Mouse (Mus musculus) NIH3T3 (cell line): Measurements from ENCODE around the gene Tmc3.

ENCODE experiments used
- DNase-seq: peaks from one replicate; pipeline ENCODE4 v3.0.0-alpha.2; 2012; ENCODE audit warnings: low read depth

Tmc3 gene

DNA sequence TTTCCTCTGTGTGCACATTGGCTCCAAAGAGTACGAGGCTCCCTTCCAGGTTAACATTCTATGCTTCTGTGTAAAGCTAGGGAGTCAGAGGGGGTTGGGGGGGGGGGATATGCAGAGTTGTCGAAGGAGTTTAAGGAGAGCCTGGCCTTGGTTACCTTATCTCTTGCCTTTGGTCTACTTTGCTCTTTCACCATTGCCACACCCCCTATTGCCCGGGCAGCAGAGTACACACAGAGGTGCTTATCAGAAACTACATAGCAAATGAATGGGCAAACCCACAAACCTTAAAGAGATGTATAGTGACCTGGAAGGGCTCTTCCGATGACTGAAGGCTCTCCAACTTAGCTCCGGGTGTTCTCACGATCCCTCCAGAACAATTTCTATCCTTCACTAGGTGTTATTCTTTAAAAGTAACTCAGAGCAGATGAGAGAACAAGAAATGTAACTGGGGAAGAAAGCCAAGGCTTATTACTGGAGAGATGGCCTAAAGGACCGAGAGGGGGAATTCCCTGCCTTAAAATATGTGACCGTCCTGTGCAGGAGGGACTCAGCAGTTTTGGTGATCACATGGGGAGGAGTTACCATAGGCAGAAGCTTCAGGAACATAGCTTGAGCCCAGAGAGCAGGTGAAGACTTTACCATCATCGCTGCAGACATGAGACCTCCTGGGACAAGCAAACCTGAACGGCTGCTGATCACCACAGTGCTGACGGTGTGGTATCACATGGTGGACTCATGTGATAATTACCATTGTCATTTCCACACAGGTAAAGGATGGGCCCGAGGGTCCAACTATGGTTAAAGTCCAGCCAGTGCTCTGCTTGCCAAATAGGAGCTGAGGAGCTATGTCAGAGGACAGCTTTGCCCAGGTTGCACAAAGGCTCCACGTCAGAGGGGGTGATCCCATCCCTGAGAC lies 14.5 kb downstream of the Tmc3 start:
- no peak for DNase-seq

DNA sequence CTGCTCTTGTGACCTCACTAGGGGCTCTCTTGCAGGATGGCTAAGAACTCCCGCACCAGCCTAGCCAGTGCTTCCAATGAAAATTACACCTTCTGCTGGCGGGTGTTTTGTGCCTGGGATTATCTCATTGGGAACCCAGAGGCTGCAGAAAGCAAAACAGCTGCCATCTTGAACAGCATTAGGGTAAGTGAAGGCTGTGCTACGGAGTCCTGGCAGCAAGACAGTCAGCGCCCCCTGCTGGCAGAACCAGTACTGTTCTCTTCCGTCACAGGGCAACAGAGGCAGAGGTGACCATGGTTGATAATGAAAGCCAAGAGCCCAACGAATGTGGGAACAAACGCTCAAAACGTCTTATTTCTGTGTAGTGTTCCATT lies 15.2 kb downstream of the Tmc3 start:
- peak; percentile 39 for DNase-seq

DNA sequence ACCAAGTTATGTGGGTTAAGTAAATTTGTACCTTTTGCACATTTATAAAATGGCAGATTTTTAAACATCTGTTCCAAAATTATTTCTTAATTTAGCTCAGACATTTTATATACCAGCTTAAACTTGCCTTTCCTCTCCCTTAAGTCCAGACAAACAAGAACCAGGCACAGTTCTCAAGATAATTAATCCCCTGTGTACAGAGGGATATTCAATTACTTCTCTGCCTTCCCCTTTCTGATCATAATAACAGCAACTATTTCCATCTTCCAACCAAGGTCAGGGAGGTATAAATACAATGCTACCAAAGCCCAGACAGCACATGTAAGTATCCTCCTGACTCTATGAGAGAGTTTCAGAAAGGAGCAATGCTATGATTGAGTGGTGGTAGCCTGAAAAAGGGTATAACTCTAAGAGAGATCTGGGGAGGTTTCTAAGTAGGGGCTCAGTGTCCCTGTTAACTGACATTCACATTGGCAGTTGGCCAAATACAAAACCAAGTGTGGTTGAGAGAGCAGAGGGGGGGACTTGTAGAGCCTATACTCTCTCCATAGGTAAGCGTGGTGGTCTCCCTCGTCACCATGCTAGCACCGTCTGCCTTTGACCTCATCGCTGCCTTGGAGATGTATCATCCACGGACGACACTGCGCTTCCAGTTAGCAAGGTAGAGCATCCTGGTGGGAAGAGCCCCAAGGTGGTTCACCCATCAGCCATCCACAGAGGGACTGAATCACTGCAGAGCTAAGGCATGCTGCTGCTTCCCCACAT lies 19.6 kb downstream of the Tmc3 start:
- no peak for DNase-seq

DNA sequence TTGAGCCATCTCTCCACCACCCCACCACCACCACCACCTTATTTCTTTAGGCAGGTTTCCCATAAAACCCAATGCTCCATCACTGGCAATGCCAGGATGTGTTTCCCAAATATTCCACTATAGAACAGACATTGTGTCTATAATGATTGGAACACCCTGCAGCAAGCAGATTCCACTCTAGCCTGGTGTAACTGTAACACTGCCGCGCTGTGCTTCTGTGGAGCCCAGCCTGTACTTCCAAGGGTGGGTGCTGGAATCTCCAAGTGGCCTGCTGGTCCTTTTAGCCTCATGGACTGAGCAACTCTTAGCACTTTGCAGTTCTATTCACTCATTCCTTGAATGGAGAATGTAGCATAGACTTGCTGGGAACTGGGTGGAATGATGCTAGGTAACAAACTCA lies 22.1 kb downstream of the Tmc3 start:
- DNase-seq: no peak

DNA sequence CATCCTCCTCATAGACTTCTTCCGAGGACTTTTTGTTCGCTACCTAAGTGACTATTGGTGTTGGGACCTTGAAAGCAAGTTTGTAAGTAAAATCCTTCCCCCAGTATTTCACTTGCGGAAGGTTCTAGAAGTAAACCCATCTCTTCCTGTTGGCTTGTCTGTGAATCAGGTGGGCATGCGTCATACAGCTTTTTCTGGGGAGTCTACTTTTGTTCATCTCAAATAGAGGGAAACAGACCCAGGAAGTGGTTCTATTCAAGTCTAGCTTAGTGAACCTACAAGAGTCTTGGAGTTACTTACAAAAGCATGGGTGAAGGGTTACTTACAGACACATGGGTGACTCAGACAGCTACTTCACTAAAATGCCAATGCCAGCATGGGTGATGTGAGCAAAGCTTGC lies 25.2 kb downstream of the Tmc3 start:
- no peak for DNase-seq

DNA sequence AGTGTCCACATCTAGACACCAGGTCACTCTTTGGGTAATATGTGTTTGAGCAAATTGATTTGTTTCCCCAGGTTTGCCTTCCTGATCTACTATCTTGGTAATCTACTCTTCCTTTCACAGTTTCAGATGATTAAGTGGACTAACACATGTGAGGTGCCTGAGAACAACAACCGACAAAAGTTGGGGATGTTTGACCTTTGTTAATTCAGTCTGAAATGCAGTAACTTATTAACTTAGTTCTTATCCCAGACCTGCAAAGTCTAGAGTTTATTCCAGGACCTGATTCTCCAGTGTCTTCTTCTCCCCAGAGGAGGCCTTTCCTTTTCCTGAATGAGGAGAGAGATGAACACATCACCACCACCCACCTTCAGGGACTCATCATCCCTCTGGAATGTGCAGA lies 27.2 kb downstream of the Tmc3 start:
- no peak for DNase-seq

DNA sequence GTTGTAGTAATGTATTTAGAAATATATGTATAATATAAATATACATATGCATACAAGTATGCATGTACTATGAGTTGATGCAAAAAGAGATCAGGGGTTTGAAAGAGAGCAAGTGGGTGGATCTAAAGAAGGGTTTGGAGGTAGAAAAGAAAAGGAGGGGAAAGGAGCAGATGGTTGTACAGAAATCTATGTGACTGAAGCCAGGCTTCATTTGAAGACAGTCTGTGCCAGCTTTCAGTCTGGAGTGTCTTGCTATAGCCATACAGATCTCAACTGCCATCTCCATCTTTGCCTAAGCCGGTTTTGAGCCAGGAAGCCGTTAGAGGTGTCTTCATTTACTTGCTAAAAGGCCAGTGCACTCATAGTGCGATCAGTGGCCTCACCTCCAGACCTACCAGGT lies 30.5 kb downstream of the Tmc3 start:
- DNase-seq: no peak

DNA sequence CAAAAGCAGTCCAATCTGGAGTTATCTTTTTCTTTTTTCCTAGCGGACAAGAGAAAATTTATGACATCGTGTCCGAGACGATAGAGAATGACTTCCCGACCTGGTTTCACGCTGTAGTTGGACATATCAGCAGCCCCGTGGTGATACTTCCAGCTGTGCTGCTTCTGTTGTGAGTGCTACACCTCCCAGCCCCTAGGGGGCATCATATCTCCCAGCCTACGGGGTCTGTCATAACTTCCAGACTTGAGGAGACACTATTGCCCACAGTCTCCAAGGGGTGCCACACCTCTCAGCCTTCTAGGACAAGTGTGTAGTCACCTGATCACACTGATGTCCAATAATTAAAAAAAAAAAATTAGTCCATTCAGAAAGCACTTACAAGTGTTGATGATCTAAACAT lies 31.1 kb downstream of the Tmc3 start:
- no peak for DNase-seq

DNA sequence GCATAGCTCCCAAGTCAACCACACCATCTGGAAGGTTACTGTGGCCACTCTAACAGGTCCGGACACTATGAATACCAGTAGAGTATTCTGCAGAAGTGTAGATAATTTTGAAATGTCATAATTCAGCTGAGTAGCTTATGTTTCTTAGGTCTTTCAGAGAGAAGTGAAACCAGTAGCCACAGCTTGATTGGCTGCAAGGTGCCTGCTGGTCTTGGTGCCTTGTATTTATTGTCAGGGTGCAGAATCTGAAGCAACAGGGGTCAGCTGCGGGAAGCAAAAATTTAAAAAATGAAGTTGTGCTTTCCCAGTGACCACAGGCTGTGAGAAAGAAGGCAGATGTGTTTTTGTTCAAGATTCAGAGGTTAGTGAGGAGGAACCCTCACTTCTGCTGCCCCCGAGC lies 31.5 kb downstream of the Tmc3 start:
- DNase-seq: peak; percentile 13

DNA sequence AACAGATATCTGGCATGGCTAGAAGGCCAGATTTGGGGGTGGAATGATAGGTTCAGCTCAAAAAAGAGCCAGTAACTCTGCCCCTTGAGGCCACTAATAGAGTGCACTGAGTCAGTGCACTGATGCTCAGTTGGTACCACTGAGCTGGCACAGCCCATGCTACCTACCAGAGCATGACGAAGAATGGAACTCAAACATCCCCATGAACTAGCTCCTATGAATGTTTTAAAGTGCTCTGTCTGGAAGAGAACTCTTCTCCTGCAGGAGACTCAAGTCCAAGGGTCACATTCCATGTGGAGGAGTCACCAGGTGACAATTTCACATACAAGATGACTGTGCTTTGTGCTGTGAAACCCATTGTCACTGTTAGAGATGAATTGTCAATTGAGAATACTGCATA lies 34.0 kb downstream of the Tmc3 start:
- no peak for DNase-seq

DNA sequence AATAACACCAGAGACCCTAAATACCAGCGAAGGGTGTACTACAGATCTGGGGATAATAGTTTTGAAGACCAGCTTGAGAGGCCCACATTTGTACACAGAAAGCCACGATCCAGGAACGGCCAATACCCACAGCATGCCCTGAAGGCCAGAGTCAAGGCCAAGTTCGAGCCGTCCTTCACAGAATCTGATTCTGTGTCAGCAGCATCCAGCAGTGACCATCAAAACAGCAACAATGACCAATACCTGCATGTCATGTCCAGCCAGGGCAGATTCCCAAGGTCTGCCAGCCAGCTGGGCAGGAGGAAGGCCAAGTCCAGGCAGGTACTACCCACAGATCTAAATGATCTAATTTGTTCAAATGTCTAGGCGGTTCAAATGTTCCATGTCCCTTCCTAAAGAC lies 37.9 kb downstream of the Tmc3 start:
- DNase-seq: no peak

DNA sequence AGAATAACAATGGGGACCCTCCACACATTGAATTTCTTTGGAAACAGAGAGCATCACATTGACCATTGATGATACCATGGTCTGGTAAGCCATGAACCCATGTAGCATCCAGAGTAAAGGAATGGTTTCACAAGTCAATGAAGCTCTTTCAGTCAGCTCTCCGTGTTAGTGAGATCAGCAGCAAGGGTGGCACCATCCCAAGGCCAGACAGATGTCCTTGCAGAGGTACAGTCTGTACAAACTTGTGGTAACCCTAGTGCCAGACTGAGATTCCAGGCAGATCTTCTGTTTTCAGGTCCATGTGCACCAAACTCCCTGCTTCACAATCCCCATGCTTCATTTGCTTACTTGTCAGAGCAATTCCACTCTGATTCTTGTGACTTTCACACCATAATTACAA lies 39.3 kb downstream of the Tmc3 start:
- DNase-seq: no peak

DNA sequence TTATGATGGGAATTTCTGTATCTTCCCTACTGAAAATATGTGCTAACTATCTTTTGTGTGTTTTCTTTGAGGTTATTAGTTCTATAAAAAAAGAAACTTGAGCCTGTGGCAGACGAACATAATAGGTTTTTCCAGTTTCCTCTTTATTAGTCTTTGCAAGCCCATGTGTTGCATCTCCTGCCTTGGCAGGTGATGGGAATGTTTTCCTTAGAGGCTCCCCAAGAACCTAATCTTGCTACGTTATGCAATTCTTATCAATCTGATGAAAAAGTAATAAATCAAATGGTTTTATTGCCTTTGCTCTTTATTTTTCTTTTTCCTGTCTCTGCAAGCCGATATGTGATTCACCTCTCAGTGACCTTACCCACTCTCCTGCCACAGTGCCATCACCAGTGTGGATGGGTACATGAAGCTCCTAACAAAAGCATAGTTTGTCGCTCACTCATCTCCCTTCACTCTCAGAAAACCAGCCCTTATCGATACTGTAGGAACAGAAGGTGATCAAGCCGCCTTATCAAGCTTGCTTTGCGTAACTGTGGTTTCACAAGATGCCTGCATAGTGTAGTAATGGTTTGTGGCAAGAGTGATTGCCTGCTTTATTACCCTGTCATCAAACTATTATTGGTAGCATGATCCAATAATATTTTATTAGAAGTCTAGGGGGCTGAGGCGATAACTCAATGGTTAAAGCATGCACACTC lies 42.0 kb downstream of the Tmc3 start:
- DNase-seq: peak; percentile 48

DNA sequence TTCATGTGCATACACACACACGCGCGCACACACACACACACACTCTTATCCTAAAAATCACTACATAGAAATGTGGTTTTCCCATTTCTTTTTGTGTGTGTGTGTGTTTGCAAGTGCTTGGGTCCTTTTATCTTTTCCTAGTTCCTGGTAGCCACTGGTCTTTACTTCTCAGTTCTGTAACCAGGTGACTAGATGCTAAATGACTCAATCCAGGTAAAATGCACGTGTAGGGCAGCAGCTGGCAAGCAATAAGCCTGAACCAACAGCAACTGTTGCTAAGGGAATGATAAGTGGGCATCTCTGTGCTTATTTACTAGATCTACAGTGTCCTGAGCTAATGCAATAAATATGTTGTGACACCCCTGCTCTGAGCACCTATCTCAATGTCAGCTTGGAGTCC lies 42.6 kb downstream of the Tmc3 start:
- no peak for DNase-seq

DNA sequence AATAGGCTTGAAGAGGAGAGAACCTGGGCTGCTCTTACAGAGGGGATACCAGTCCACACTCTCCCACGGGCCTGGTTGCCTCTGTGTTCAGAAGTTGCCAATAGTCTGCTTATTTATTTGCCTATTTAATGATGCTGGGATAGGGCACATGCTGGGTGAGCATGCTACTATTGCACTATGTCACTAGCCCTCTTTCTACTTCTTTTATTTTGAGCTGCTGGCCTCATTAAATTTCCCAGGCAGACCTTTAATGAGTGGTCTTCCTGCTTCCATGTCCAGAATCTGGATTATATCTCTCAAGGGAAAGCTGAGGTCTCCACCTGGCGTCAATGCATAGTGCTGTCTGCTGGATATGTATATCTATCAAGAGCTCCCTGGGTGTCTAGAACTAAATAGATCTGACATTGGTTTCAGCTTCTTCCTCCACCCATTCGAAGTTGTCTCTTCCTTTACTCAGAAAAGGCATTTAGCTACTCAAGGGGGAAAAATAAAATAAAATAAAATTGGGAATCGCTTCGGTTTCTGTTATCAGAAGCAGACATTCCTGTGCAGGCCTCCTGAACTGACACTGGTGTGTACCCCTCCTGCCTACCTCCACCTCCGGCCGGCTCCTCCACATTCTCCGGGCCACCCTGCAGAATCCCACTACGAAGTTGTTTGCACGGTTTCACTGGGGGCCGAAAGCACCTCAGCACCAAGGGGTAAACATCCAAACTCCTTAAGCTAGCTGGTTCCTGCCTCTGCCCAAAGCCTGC lies 46.5 kb downstream of the Tmc3 start:
- peak; percentile 55 for DNase-seq

DNA sequence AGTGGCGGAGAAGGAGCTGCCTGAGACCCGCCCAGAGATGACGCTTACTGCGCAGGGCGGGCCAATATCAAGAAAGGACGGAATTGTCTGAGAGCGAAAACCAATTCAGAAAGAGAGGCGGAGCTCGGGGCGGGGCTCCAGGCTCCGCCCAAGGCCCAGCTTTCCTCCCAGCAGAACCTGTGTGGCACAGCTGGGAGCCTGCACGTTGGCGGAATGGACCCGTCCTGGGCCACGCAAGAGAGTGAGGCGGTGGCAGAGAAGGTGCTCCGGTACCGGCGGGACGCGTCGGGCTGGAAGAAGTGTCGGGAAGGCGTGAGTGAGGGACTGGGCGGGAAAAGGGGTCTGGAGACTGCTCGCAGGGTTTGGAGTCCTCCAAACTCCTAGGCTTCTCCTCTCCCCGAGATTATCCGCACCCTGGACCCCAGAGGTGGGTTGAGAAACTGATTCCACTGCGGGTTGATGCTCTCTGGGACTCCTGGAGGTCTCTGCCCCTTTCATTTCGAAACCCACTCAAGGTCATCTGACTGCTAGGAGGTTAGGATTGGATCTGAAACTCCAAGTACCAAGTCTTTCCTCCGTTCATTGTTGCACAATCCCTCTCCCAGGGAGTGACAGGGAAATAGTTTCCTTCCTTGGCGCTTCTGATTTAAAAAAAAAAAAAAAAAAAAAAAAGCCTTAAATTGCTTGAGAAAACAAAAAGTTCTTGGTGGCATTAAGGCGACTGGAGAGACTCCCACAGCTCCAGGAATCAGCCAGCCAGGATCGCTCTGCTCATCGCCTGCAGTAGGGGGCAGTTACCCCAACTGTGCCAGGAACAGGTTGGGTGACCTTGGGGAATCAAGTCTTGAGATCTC lies 47.3 kb downstream of the Tmc3 start, which contains the start of gene Stard5:
TSS of gene Stard5 (plus strand) at position 132 of the 854 bp plus-strand sequence.
- peak; percentile 97 for DNase-seq

DNA sequence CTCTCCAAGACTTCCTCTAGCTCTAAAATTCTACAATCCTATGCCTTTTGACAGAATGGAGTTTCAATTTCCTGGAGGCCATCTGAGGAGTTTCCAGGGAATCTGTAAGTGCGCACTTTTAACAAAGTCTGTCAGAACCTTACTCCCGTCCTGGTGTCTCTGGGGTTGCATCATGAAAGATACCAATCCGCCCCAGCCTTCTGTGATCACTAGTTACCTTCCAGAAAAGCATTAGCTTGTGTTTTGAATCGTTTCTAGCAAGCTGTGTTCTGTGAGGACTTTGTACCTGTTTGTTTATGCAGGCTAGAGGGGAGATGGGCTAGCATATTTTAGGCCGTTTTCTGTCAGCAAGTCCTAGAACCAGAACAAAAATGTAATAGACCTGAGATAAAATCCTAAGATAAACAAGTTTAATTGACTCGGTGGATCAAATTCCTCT lies 48.0 kb downstream of the Tmc3 start:
- DNase-seq: no peak

DNA sequence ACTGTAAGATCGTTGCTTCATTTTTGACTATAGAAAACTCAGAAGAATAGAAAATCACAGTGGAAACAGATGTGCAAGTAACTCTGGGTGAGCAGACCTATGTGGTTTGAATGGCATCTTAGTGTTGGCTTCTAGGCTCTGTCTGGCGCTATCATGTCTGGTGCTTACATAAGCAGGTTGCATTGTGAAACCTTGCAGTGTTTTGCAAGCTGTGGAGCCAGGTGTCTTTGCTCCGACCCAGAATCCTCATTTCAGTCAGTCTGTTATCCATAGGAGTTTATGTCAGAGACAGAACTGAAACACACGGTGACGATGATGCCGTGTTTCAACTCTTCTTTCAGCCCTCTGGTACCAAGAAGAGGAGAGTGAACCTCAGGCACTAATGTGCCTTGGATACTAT lies 49.1 kb downstream of the Tmc3 start:
- DNase-seq: peak; percentile 10

DNA sequence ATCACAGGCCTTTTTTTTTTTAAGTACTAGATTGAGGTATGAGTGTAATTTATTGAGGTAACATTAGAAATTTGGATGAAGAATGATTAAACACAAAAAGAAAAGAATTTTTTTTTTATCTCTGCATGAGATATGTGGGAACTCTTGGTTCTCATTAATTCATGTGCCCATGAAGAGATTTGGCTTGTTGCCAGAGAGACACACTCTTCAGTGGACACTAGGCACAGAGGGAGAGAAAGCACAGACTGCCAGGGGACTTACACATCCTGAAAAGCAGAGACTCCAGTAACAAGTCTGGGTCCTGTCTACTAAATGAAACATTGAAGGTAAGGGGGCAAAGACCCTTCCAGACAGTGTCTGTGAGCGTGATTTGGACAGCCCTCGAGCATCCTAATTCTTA lies 51.0 kb downstream of the Tmc3 start:
- no peak for DNase-seq

DNA sequence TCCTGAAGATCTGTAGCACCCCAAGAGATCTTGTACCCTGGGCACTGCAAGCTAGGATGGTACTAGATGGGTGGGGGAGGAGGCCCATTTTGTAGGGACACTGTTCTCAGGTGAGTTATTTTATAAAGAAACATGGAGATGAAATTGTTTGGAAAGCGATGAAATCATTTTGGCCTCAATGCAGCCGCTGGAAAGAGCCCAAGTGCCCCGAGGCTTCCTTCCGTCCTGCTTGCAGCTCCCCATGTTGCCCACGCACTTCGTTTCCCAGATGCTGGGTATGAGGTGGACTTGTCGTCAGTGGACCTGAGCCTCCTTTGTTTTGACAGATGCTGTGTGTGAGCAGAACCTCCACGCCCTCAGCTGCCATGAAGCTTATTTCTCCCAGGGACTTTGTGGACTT lies 51.7 kb downstream of the Tmc3 start:
- DNase-seq: no peak
